Mouse (Mus musculus) adrenal gland, postnatal 36 days (tissue): ENCODE data around the gene Hectd3. TPM values are rescaled to one million over a fixed set of nuclear protein-coding genes. Genes with fewer than 3 reads are reported as not detected.

Source experiments
- DNase-seq, 2 experiments: peaks; one replicate each; pipeline ENCODE4 v3.0.0; 2021; ENCODE audit warnings: mixed read lengths in 1 of 2
- long read RNA-seq, 2 experiments: library from polyadenylated mRNA; stranded (forward); transcript quantifications; one replicate each; pipeline ENCODE4 v2.0.0; 2021; ENCODE audit warnings: borderline sequencing depth in 2 of 2
- total RNA-seq, 2 experiments: library from RNA; stranded (reverse); gene quantifications; 2 replicates each; pipeline ENCODE4 v1.2.3; 2021

Hectd3 gene
- total RNA-seq, result 10 to 100 TPM; 22.5 to 26.9 TPM
- long read RNA-seq, experiment 1, full-length matches to known transcripts, result 18 of 28 reads
- long read RNA-seq, experiment 1, partial matches to known transcripts, result 2 of 28 reads
- long read RNA-seq, experiment 1, other reads (novel, unspliced or antisense), result 8 of 28 reads
- long read RNA-seq, experiment 2, full-length matches to known transcripts, result 12 of 15 reads
- long read RNA-seq, experiment 2, partial matches to known transcripts, result 1 of 15 reads
- long read RNA-seq, experiment 2, other reads (novel, unspliced or antisense), result 2 of 15 reads

GRCm38 (mm10) chr4:116995131-116995797 lies at the start of gene Hectd3:
Gene Hectd3, plus strand, starts transcription at chr4:116995317.
- peak; percentile 65 to 78 for DNase-seq

DNA sequence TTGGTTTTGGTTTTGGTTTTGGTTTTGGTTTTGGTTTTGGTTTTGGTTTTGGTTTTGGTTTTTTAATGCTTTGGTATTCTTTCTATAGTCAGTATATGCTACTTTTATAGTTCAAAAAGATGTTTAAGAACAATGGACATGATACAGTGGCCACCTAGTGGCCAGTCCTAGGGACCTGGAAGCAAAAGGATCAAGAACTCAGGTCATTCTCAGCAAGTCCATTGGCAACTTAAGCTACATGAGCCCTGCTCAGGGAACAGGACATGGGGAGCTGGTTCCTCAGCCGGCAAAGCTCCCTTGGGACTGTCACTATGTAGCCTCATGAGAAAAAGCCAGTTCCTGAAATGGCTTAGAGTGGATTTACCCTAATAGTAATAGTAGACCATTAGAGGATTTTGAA lies 43.5 kb upstream of the Hectd3 start:
- no peak for DNase-seq

DNA sequence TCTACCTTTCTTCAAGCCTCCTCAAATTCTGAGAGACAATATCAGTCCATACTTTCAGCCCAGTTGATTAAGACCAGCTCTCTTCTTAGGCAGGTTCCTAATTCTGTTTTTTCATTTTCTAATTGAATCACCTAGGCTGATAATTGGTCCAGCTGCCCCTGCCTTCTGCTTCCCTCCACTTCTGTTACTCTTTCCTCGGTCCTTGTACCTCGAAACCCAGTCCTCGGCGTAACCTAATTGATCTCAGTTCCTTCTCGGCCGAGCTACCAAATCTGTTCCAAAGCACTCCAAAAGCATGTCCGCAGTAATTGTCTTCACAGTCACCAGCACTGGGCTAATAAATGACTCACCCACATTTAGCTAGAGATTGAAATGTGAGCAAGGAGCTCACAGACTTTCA lies 40.2 kb upstream of the Hectd3 start:
- no peak for DNase-seq

DNA sequence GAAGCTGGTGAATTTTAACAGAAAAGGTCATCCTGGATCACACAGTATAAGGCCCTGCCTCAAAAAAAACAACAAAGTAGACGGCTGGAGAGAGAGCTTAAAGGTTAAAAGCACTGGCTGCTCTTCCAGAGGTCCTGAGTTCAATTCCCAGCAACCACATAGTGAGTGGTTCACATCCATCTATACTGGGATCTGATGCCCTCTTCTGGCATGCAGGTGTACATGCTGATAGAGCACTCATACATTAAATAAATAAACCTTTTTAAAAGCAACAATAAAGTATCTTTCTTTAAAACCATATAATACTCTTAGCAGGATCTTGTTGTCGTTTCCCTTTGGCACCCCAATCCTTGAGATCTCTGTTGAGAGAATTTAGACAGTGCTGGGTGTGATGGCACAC lies 18.6 kb upstream of the Hectd3 start:
- DNase-seq, result no peak

DNA sequence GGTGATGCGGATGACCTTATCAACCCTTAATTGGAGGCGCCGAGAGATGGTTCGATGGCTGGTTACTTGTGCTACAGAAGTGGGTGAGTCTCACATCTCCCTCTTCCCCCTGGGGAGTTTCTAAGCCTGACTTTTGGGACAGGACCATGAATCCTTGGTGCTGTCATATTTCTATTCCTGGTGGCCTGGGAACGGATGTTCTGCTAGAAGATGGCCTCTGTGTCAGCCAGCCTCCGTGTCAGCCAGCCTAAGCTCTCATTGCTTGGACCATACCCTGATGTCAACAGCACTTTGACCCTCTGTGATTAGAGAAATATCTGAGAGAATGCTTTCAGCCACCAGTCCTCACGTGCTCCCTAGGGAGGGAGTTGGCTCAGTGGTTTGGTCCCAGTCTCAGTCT lies 9.4 kb upstream of the Hectd3 start:
- no peak for DNase-seq

GRCm38 (mm10) chr4:116986400-116987121 lies 8.6 kb upstream of the Hectd3 start:
- peak; percentile 87 to 90 for DNase-seq

DNA sequence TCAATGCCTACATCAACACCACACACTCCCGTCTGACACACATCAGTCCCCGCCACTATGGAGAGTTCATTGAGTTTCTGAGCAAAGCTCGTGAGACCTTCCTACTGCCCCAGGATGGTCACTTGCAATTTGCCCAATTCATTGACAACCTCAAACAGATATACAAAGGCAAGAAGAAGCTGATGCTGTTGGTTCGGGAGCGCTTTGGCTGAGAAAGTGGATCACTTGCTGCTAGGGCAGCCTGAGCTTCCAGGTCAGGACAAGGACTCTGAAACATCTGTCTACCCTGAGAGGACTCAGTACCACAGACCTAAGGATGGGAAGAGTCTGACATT lies 8.0 kb upstream of the Hectd3 start:
- DNase-seq, result no peak

- DNase-seq, result no peak
These were observed 5.4 kb upstream of the Hectd3 start for GRCm38 (mm10) chr4:116989731-116990130.

DNA sequence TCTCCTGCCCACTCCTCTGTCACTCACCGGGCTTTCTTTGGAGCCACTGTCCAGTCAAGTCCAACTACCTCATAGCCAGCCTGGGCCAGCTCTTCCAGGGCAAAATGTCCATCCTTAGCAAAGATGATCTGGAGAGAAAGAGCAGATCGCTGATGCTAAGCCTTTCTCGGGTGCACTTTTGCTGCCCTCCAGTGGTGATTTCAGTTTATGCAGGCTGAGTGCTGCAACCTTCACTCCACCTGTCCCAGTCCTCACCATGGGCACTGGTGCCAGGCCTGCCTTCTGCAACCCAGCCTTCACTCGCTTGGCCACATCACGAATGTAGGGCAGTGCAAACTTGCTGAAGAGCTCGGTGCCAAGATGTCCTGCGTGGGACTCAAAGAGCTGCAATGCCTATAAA lies 3.8 kb upstream of the Hectd3 start:
- peak; percentile 77 to 83 for DNase-seq

- DNase-seq, result peak; percentile 96
These were observed 1.2 kb upstream of the Hectd3 start, which contains the start of gene Urod for GRCm38 (mm10) chr4:116993672-116994621. Gene Urod, minus strand, starts transcription at chr4:116994413.

DNA sequence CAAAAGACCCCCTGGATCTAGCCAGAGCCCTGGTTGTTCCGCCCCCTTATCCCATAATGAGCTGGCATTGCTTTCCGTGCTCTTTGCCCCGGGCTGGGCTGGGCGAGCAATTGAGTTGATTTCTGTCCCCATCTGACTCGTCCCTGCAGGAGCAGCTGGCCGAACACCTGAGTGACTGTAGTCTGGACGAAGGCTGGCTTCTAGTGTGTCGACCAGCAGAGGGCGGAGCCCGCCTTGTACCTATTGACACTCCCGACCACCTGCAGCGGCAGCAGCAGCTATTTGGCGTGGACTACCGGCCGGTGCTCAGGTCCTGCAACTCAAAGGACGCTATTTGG lies 650 bp downstream of the Hectd3 start:
- no peak for DNase-seq

DNA sequence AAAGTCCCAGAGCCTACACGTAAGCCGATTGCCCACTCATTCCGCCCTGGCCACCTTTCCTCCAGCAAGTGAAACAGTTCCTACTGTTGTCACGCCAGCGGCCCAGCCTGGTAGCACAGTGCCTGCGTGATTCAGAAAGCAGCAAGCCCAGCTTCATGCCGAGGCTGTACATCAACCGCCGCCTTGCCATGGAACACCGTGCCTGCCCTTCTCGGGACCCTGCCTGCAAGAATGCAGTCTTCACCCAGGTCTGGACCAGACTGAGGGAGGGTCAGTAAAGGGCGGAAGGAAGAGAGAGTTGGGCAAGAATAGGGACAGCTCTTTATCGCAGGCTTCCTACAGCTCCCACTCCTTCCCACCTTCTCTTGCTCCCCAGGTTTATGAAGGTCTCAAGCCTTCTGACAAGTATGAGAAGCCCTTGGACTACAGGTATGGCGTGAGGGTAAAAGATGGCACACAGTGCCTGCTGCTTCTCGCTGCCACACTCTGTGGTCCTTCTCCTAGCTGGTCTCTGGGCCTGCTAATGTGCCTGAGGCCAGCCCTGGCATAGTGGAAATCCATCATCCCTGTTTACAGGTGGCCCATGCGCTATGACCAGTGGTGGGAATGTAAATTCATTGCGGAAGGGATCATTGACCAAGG lies 4.5 kb downstream of the Hectd3 start:
- DNase-seq, result no peak

DNA sequence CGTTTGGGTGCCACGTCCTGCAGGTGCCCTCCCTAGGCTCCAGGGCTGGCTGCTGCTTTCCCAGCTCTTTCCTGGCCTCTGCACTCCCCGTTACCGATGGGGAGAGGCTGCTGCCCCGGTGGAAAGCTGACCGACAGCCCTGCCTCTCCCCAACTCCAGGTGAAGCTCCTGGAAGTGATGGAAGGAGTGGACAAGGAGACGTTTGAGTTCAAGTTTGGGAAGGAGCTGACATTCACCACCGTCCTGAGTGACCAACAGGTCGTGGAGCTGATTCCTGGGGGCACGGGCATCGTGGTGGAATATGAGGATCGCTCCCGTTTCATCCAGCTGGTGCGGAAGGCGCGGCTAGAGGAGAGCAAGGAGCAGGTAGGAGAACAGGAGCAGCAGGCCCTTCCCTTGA lies 6.8 kb downstream of the Hectd3 start:
- no peak for DNase-seq

DNA sequence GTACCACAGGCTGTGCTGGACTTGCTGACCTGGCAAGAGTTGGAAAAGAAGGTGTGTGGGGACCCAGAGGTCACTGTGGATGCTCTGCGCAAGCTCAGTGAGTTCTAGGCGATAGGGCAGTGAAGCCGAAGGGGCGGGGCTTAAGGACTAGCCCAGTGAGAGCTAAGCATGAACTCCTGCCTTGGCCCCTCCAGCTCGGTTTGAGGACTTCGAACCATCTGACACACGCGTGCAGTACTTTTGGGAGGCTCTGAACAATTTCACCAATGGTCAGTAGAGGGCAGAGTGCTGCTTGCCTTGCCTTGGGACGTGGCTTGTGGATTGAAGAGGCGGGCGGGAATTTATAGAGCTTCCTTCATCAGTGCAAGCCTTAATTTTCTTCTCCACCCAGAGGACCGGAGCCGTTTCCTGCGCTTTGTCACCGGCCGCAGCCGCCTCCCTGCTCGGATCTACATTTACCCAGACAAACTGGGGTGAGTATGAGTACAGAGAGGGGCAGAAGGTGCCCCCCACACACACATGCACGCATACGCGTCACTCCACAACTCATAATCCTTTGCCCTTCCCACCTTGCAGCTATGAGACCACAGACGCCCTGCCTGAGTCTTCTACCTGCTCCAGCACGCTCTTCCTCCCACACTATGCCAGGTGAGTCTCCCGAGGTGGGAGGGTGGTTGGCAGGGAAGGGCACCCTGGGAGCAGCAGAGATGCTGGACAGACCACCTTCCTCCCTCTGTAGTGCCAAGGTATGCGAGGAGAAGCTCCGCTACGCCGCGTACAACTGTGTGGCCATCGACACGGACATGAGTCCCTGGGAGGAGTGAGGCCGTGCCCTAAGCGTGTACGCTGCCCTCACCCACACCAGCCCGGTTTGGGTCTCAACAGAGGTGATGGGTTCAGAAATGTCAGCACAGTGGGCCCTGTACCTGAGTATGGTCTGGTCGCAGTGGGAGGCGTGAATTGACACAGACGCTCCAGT lies 7.7 kb downstream of the Hectd3 start:
- peak; percentile 57 to 77 for DNase-seq

DNA sequence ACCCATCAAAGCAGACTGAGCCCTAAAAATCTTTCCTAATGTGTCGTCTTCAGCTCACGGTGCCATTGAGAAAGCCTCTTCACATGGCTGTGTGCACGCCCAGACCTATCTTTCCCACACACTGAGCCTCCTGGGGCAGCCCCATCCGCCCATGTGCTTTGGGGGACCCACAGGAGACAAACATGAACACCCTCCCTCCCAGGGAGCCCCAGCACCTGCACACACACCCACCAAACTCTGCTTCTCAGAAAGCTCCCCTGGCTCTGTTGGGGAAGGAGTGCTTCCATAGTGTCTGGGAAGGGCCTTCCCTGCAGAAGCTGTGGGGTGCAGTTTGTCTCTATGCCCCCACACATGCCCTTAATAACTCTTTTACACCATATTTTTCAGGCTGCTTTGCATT lies 9.5 kb downstream of the Hectd3 start:
- no peak for DNase-seq

- no peak for DNase-seq
These were observed 10.7 kb downstream of the Hectd3 start for GRCm38 (mm10) chr4:117005611-117006400.

DNA sequence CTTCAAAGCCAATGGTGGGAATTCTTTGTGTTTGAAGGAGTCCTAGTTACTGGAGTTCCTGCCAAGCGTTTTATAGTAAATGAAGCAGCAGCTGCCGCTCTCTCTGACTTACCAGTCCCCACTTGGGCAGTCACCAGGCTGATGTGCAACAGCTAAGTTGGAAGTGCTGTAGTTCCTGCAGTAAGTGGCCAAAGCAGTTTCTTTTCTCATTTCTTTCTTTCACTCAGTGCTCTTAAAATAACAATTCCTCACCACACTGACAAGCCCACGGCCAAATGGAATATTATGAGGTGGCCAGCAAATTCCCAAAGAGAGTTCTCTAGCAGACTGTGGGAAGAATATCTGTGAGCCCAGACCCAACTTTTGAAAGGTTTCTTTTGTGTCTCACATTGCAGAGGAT lies 11.9 kb downstream of the Hectd3 start:
- DNase-seq, result no peak

DNA sequence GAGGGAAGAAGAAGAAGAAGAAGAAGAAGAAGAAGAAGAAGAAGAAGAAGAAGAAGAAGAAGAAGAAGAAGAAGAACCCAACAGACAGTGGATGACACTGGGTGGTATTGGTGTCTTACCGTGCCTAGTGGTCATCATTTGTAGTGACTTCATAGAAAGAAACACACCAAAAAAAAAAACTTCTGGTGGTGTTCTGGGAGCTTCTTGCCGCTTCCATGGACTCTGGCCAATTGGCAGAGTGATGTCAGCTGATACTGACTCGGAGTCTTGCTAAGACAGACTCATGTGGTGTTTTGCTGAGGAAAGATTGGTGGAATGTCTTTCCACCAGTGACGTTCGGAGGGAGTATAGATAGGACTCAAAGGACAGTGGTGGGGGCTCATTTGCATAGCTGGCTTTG lies 15.1 kb downstream of the Hectd3 start:
- no peak for DNase-seq

DNA sequence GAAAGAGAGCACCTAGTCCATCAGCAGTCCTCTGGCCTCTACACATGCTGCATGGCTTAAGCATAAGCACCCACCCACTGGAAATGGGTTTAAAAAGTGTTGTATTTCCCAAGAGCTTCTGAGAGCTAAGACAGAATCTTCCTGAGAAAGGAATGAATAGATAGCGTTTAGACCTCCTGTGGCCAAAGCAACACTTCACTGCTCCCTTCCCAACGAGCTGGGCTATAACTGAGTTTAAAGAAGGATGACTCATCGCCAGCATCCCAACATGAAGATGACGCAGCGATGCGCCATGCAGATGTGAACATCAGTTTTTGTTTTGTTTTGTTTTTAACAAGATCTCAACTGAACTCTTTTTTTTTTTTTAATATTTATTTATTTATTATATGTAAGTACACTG lies 18.5 kb downstream of the Hectd3 start:
- DNase-seq, result no peak
